Mouse (Mus musculus): Measurements from ENCODE around the gene Chpf.
A peak's percentile ranks its signal among the peaks of the same experiment; 100 is the strongest.

Chpf gene

DNA sequence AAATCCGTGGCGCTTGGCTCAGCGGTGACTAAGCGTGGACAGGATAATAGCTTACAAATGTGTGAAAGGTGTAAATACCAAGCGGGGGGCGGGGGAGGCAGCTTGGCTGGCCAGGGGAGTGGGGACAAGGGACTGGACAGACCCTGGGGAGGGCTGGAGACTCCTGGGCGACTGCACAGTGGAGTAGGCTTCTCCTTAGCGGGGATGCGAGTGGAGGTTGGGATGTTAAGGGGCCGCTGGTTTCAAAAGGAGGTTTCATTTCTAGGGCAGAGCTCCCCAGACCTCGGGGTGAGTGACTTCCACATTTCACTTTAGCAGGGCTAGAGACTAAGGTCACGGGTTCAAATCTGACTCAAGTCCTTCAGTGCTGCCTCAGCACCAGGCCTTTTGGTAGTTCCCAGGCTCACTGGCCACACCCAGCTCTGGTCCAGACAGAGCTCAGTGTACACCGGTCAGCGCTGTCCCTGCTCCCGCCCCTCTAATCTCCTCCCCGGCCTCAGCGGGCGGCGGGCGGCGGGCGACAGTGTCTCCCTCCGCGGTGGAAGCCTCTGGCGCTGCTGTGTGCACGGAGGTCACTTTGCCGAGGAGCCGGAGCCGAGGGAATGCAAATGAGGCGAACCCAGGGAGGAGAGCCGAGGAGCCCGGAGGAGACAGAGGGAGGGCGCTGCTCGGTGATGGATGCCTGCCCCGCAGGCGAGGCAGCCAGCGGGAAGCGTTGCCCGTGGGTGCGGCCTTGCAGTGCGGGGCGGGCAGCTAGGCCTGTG, 20.9 kb downstream of the Chpf start:
- peak; percentile 46 for DNase-seq

DNA sequence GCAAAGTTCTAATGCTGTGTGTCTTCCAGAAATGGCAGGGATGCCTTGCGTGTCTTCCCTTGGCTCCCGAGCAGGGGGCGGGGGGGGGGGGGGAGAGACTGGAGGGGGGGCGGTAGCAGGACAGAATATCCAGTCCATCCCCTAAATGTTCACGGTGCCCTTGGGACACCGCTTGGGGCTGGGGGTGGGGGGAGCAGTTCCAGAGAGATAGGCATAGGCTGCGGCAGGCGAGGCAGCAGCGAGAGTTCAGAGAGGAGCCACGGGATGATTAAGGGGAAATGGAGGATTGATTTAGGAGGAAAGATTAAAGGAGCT, 21.4 kb downstream of the Chpf start:
- DNase-seq = no peak

DNA sequence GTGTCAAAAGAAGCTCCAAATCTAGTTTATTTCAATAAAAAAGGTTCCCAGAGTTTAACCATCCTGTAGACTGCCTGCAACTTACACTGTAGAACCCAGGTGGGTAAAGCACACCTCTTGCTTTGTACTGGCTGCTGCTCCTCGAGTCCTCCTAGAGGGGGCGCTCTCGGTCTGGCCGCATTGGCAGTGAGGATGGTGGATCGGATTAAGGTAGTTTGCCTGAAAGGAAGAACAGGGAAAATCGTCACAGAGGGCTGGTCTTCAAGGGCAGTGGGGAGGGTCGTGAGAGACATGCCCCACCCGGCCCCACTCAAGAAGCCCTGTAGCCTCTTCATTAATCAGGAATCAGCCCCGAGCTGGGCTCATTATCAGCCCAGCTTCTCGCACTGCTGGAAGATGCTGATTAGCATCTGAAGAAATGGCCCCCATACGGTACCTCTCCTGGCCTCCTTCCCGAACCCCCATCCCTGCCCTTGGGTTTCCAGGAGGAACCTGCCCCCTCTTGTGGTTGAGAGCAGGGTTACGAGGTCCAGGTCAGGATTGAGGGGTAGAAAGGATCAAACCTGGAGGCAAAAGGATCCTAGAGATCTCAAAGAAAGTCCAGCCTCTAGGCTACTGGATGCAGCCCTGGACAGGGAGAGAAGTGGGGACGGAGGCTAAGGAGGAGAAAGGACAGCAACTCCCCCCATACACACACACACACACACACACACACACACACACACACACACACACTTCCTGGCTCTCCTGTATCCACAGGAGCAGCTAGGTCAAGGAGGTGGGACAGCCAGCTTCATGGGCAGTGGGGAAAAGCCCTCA, 22.2 kb downstream of the Chpf start:
- DNase-seq = peak; percentile 40

DNA sequence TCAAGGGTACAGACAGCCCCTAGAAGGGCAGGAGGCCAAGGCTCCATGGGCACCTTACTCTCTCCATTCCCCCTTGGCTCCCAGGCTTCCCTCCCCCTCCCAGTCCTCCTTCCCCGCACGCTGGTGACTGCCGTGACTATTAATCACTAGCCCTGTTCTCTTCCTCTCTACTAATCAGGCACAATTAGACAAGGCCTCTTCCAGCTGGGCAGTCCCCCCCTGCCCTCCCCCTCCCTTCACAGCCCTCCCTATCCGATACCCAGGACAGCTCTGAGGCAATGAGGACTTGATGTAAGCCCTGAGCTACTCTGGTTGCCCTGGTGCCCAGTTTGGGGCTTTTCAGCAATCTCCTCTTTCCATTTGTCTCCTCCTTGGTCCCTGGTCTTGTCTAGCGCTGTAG, 23.2 kb downstream of the Chpf start:
- DNase-seq = no peak

DNA sequence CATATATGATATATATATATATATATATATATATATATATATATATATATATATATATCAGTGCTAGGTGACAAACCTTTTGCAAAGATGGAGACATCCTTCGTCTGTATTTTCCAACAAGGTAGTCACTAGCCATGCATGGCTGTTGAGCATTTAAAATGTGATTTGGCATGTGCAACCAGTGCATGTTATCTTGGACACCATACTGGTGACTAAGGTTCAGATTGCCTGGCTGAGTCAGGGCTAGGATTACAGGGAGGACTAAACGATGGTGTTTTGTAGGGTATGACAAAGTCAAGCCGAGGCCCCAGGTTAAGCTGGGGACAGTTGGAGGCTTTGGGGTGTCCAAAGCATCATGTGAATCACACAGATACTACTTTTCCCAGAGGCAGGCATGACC, 23.7 kb downstream of the Chpf start:
- DNase-seq = no peak

DNA sequence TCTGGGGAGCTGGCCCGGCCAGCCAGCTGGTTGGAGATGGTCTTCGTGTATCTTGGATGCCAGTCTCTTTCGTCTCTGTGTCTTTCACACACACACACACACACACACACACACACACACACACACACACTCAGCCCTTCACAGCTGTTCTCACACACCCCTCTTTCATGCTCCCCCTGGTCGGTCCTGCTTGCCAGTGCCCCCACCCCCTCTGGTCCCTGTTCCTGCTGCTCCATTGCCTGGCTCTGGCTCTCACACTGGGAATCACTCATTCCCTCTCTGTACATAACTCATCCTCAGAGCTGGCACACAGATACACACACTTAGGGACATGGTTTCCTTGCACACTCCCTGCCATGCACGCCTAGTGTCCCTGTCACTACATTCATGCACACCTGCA, 27.2 kb downstream of the Chpf start:
- DNase-seq = no peak

DNA sequence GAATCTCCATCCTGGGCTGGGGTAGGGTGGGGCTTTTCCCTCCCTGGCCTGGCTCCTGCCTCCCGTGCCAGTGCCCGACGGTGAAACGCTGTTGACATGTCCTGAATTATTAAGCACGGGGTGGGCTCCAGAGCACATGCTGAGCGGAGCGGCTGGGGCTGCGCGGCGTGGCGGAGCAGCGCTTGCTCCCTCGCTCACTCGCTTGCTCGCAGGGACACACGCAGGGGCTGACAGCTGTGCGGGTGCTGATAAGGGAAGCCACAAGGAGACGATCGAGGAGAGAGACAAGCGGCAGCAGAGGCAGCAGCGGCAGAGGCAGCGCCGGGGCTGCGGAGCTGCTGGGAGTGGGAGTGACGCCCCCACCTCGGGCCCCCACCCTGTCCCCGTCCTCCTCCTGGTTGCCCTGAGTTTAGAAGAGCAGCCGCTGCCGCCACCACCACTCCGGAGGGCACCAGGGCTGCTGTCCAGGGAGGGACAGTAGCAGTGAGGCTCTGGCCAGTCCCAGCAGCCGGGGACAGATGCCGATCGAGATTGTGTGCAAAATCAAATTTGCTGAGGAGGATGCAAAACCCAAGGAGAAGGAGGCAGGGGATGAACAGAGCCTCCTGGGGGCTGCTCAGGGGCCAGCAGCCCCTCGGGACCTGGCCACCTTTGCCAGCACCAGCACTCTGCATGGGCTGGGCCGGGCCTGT, 28.6 kb downstream of the Chpf start, which contains the start of gene Asic4:
Gene Asic4 (plus strand): TSS at position 123 of the 692 bp plus-strand sequence.
- no peak for DNase-seq

DNA sequence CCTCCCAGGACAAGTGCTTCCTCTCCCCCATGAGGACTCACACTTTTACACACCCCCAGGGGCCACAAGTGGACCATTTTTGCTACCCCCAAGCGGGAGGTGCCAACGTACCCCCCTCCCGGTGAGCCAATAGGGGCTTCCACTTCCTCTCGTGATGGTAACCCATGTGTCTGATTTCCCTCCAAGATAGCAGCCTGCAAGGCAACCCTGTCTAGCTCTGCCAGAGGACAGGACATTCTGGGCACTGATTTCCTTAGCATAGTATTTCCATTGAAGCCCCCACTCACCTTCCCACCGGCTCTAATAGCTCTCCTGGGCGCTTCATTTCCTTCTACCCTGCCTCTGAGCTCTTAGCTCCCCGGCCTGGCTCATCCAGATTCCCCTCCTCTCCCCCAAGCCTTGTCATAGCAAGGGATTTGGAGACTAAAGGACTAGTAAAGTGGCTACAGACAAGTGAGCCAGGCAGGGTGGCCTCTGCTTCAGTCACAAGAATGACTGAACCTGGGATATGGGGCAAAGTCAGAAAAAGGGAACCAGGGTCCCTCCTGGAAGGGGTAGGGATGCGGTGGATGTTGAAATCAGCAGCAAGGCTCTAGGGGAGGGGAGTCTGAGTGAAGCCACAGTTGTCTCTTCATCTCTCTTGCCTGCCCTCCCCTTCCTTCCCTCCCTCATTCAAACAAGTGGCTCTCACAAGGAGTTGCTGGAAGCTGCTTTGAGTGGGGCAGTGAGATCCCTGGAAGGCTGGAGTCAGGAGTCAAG, 29.6 kb downstream of the Chpf start:
- DNase-seq = no peak

DNA sequence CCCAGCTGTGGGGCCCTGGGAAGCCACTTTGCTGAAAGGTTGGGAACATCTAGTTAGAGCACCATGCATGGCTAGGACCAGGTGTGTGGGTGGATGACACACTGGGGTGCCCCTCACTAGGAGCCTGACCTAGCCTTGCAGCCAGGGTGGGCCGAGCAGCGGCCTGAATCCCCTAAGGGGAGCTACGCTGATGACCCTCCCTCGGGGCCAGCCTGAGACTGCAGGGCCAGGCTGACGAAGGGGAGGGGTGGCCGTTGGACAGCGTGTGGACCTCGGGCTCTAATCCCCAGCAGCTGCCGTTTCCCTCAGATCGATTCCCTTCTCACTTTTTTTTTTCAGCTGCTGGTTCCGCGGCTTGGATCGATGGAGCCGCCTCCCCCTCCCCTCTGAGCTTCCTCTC, 30.2 kb downstream of the Chpf start:
- DNase-seq = peak; percentile 45

DNA sequence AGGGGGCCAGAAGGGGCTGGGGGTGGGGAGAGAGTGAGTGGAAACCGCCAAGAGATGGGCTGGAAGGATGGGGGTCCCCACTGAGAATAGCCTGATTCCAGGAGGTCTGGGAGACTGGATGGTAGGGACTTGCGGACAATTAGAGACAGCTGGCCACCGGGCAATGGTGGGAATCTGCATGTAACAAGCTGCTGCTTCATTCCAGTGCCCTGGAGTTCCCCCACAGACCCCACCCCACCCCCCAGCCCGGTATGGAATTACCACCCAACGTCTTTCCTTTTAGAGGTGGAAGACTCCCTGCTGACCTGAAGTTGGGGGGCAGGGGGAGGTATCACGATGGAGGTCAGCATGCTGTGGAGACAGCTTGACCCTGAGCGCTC, 31.1 kb downstream of the Chpf start:
- DNase-seq = peak; percentile 46

DNA sequence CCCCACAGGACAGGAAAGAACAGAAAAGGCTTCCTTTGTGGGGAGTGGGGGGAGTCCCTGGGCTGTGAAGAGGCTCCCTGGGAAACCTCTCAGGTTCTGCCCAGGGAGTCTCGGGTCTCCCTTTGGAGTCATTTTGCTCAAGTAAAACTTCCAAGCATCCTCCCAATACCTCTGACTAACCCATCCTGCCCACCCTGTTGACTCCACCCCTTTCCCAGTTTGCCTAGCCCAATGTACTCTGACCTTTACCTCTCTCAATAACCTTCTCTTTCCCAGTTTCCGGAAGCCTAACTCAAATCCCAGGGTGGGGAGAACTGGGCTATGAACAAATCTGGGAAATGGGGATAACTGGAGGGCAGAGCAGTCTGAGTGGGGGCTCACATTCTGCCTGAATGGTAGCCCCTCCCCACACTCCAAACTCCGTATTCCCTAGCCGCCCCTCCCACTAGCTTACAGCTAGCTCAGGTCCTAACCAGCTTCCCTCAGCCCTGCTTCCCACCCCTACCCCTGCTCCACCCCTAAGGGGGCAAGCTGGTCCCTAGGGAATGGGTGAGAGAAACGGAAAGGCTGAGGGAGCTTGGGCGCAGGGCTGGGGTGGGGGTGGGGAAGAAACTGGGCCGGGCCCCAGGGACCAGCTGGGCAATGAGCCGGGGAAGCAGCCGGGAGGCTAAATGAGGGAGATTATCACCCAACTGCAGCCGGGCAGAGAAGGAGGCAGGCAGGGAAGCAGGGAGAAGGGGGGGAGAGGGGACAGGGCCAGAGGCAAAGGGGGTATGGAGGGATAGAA, 31.6 kb downstream of the Chpf start:
- peak; percentile 43 for DNase-seq

DNA sequence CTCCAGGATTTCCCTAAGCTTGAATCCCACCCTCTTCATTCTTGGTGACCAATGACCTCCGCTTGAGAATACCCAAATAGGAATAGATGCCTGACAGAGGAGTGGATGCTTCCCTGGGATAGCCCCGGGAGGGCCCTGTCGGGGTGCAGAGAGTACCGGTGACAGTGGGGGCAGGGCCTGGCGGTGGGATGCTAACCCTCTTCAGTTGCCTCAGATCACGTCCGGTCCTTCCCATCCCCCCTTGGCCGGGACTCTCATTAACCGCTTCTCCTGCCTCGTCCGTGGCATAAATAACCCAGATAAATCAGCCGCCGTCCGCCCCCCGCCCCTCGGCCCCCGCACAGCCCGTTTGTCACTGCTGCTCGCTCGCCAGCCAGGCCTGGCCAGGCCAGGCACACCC, 32.5 kb downstream of the Chpf start:
- DNase-seq = peak; percentile 64

DNA sequence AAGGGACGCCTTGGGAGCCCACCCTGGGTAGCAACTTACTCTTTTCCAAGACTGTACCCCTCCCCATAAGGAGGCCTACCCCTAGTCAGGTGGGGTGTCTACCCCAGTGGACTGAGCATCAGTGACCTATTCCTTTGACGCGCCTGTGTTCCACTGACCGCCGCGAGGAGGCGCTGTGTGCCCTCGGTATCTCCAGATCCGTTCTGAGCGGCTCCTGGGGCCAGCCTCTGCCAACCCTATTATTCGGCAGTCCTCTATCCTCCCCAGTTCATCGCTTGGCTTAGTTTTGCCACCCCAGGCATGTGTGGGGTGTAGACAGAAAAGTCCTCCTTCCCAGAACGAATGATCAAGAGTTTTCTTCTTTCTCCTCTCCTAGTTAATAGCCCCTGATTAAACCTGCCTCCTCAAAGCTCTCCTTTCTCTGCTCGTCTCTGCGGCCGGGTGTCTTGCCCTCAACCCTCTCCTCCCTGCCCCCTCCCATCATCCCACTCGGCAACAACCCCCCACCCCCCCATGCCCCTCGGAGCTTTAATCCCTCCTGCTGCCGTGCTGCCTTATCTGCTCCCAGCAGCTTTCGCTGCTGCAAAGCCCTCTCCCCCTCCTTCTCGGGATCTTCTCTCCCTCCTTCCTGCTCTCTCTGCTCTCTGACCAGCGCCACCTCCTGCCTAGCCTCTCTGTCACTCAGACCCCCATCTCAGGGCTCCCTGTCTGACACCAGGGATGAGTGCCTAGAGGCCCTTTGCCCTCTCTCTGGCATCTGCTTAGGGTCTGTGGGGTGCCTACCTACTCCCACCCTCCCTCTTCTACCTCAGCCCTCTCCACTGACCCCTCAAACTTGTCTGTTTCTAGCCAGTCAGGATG, 33.1 kb downstream of the Chpf start:
- peak; percentile 89 for DNase-seq

DNA sequence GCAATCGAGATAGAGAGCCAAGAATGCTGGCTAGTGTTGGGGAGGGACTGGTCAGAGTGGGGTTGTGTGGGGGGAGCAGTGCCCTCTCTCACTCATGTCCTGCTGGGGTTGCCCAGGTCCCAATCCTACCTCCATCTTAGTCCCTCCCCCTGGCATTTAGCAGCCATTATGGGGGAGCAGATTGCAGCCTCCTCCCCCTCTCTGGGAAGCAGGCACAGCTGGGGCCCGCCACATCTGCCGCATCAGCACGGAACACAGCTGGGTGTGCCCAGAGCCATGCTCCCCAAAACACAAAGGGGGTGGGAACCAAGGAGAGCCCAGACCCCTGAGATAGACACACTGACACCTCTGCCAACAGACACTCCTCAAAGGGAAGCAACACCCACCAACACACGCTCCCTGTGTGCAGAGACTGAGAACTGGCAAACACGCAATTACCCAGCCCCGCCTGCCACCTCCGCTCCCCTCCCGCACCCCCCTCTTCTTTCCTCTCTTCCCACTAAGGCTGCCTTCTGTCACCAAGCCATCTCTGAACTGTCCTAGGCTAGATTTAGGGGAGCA, 33.9 kb downstream of the Chpf start:
- peak; percentile 82 for DNase-seq

DNA sequence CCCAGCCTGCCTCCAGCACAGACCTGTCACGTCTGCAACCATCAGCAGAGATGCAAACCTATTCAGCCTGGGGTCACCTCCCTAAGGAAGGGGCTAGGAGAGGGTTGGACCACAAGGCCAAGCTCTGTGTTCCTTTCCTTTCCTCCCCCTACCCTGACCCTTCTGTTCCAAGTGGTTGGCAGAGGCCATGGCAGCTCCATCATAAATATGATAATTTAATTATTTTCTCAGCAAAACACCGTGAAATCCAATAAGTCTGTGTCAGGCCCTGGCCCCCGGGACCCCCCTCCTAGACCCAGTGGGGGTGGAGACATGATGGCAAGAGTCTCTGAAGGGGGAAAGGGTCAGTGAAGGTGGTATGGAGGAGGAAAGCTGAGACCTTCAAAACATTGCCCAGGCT, 34.9 kb downstream of the Chpf start:
- peak; percentile 72 for DNase-seq

DNA sequence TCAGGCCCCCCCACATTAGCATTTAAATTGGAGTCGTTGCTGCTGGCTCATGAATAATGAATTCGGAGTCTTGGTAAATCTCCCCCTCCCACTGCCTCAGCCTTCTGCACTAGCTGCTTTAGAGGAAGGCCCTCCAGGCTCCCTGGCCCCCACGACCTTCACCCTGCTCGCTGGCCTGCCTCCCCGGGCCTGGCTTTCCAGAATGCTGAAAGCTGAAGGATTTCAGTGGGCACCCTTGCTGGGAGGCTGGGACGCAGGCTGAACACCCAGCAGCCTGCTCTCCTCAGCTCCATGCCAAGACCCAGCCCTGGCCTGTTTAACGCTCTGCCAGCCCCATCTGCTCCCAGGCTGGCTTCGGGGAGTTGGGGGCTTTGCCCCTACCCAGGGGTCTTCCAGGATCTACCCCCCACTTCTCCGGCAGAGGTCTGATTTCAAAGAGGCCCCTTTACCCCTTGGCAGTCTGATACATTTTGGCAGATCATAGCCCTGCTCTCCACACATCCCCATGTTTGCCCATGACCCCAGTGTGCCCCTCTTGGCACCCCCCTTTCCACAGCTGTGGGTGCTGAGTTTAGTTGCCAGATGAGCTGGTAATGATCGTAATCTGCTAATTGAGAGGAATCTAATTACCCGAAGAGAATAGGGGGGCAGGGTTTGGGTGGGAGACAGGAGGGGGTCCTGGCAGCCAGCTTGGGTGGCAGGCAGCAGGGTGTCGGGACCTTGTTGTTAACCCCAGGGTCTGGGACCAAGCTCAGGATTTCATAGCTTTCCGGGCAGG, 35.7 kb downstream of the Chpf start:
- peak; percentile 87 for DNase-seq

DNA sequence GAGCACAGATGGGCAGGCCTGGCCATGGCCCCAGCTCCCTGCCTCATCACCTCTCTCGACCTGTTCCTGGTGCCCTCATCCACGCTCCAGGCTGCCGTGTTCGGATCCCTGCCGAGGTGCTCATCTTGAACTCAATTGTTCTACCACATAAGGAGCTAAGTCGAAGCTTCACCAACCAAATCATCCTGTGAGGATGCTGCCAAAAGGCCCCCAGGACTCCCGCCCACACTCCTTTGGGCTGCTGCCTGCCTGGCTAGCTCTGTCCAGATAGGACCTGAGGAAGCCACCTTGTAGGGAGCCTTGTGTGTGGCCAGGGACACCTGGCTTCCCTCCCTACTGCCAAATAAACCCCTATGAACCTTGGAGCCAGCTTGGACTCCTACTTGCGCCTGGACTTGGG, 36.3 kb downstream of the Chpf start:
- peak; percentile 97 for DNase-seq

DNA sequence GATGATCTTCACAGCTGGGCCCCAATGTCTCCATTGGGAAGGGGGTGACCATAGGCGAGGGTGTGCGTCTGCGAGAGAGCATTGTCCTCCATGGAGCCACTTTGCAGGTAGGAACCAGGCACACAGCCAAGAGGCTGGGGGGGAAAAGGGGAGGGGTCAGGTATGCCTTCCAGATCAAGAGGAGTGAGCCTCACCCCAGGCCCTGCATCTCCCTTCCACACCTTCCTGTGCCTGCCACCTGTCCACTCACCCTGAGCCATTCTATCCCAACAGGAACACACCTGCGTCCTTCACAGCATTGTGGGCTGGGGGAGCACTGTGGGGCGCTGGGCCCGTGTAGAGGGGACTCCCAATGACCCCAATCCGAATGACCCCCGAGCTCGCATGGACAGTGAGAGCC, 36.9 kb downstream of the Chpf start:
- DNase-seq = peak; percentile 86

DNA sequence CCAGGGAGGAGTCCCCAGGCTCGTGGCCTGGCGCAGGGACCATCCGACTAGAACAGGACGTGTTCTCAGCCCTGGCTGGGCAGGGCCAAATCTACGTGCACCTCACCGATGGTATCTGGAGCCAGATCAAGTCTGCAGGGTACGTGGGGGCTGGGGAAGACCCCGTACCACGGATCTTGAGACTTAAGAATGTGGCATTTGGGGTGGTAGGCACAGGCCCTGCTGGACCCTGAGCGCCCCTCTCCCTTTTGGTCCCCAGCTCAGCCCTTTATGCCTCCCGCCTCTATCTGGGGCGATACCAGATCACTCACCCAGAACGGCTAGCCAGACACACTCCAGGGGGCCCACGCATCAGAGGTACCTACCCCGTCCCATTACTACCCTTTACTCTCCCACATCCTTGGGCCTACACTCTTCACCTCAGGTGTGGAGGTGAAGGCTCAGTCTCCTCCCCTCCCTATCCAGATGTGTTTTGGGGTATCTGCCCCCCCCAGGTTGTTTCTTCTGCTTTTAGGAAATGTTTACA, 37.6 kb downstream of the Chpf start:
- peak; percentile 73 for DNase-seq

DNA sequence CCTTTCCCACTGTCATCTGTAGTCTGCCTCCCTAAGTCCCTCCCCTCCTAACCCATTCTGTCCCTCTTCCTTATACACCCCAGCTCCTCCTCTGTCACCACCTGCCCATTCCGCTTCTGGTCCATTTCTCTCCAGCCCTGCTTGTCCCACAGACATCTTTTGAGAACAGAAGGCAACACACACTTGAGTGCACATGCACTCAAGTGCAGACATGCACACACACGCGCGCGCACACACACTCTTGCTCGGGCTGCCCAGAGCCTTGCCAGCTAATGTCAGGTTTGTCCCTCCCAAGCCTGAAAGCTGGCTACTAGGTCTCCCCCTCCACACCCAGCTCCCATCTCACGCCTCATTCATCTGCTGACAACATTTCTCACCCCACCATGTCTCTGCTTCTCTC, 38.4 kb downstream of the Chpf start:
- DNase-seq = peak; percentile 79
